Mouse (Mus musculus) kidney, adult 11 months (tissue): ENCODE results near the gene Ahctf1.
"Not testable (repeated sequence)": the region's sequence is repeated elsewhere in the genome, so short reads cannot be mapped to it uniquely, and the experiment has no call there.

Source experiments
- DNase-seq: peaks from one replicate; pipeline ENCODE4 v3.0.0; 2022

Gene Ahctf1

GRCm38 (mm10) chr1:179803513-179804139 lies at the start of gene Ahctf1:
Ahctf1 (minus strand) TSS chr1:179803680.
- peak; percentile 99 for DNase-seq

DNA sequence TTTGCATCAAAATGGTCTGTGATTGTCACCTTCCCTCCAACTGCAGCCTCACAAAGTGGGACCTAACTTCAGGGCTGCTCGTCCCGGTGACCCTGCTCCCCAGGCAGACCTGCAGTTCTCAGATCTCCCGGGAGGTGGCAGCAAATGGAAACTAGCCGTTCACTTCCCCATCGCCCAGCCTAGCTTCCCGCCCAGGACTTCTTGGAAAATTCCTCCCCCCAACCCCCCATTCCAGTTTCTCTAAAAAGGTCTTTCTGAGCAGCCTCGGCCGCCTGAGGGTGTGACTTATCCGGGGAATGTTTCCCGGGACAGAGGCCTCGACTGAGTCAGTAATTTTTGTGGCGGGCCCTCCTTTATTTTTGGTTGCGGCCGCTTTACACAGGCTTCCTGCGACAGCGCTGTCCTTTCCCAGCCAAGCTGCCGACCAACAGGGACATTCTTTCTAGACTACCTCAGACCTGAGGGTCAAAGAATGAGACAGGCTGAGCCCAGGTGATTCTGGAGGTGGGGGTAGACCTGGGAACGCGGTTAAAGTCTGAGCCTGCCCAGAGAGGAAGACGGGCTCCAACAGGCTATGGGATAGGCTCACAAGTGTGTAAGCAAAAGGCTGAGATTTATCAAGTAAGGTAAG lies 44.4 kb upstream of the Ahctf1 start:
- peak; percentile 76 for DNase-seq

GRCm38 (mm10) chr1:179847173-179847572 lies 43.7 kb upstream of the Ahctf1 start:
- no peak for DNase-seq

DNA sequence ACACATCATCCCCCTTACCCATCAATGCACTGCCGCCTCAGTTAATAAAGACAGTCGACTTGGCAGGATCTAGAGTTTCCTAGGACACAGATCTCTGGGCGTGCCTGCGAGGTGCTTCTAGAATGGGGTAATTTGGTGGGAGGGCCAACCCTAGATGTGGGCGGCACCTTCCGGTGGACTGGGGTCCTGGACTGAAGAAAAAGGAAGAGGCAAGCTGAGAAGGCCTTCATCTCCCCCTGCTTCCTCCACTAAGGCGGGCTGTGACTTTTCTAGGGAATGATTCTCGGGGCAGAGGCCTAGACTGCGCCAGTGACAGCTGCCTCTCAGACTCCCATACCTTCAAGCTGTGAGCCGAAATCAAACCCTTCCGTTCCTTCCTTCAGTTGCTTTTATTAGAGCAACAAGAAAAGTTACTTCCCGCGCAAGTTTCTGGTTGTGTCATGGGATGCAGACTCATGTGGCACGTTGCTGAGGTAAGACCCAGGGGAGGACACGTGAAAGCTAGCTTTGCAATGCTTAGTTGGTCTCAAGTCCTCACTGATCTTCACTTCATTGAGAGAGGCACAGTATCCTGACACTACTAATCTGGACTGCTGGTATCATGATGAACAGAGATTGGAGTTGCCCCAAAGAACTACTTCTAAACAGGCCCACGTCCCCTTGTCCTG lies 42.5 kb upstream of the Ahctf1 start:
- DNase-seq: no peak

- DNase-seq: peak; percentile 67
Measured at GRCm38 (mm10) chr1:179844894-179845293, 41.4 kb upstream of the Ahctf1 start.

GRCm38 (mm10) chr1:179843981-179844380 lies 40.5 kb upstream of the Ahctf1 start:
- no peak for DNase-seq

- no peak for DNase-seq
Measured at GRCm38 (mm10) chr1:179842568-179842967, 39.1 kb upstream of the Ahctf1 start.

DNA sequence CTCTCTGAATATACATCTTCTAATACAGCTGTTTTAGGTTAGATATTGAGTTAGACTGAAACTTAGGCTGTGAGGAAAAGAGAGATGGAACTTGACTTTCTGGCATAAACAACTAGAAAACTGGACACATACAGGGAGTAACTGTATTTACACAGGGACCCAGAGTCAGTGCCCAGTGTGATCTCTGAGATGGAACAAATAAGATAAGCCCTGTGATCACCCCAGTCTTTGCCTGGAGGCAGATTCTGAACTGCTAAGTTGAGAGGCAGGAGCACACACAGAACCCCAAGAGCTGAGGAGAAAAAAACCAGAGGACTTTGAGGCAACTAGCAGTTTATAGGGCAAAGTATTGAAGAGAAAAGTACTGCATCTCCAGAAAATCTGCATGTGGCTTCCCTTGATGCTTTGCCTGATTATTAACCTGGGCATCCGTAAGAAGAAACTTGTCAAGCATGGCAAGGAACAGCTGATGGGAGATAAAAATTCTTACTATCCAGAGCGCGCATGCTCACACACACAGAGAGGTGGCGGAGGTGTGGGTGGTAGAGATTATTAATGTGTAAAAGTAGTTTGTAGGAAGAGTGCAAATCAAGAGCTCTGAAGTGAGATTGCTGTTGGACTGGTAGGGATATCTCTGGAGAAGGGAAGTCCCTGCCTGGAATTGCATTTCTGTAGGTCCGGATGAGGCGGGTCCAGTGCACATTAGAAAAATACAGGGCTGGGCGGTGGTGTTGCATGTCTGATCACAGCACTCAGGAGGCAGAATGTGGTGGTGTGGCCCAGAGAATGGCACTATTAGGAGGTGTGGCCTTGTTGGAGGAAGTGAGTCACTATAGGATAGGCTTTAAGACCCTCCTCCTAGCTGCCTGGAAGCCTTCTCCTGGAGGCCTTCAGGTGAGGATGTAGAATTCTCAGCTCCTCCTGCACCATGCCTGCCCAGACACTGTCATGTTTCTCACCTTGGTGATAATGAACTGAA lies 33.2 kb upstream of the Ahctf1 start:
- peak; percentile 43 for DNase-seq

DNA sequence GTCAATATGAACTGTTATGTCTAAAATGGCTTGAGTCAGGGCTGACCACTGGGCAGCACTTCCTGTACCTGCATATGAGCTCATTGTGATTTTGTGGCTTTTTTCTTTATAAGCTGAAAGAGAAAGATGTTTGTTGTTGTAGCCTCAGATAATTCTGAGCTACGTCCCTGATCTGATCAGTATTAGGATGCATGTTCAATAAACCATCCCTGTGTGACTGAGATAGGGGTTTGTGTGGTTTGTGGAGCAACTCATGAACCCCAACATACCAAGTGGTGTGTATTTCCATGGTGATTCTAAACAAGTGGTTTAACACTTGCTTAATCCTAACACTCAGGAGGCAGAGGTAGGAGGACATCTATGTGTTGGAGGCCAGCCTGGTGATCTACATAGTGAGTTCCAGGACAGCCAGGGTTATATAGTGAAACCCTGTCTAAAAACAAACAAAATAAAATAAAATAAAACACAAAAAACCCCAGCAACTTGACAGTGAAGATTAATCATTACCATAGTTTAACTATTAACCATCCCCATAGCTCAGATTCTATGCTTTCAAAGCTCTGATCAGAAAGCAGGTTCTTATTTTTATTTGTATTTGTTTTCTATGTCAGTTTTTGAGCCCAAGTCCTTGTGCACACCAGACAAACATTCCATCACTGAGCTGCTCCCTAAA lies 32.4 kb upstream of the Ahctf1 start:
- no peak for DNase-seq

GRCm38 (mm10) chr1:179833596-179833995 lies 30.1 kb upstream of the Ahctf1 start:
- no peak for DNase-seq

- DNase-seq: no peak
Measured at GRCm38 (mm10) chr1:179832710-179833240, 29.3 kb upstream of the Ahctf1 start.

DNA sequence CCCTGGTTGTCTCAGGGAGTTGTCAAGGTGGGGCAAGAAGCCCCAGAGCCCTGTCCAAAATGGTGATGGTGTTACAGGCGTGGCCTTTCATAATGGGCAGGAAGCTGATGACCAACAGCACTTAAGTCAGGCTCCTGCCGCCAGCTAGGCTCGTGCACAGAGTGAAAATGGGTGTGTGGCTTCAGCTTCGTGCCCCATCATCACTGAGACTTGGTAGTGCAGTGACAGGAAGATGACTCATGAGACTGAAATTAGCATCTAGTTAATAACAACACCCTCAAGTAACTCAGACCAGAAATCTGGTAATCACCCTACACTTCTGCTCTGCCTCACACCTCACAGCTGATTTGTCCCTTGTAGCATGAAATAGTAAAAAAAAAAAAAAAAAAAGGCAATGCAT lies 25.4 kb upstream of the Ahctf1 start:
- DNase-seq: no peak

DNA sequence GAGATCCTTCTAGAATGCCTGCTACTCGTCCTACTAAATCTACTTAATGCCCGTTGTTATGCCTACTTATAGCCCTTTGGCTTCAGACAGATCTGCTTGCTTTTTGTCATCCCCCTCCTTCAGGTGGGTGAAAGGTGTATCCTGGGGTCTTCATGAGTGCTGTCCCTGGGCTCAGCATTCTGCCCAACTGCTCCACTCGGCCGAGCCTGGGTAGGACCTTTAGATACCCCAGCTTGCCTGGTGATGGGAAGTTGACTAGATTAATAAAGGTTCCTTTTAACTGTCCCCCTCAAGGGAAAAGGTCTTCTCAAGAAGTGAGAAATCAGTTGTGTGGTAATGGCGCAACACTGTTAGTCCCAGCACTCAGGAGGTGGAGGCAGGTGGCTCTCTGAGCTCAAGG lies 24.6 kb upstream of the Ahctf1 start:
- DNase-seq: no peak

GRCm38 (mm10) chr1:179824549-179824948 lies 21.1 kb upstream of the Ahctf1 start:
- DNase-seq: no peak

- DNase-seq: not testable (repeated sequence)
Measured at GRCm38 (mm10) chr1:179818490-179819278, 15.2 kb upstream of the Ahctf1 start.

- DNase-seq: no peak
Measured at GRCm38 (mm10) chr1:179814616-179815015, 11.1 kb upstream of the Ahctf1 start.

- no peak for DNase-seq
Measured at GRCm38 (mm10) chr1:179813385-179813784, 9.9 kb upstream of the Ahctf1 start.

DNA sequence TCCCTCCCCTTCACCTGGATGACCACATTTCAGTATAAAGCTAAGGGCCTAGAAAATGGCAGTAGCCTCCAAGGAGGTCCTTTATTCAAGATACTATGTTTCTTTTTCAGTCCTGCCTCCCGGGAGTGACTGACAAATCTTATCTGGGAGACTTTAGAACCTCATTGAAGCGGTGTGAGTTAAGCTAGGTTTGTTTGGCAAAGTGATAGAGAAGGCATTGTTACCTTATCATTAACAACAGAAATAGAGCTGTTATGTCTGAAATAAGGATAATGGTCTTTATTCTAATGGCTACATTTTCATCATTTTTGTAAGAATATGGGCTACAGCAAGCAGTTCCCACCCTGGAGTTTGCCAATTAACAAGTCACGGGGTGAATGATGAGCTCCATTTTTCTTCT lies 4.8 kb upstream of the Ahctf1 start:
- DNase-seq: no peak

GRCm38 (mm10) chr1:179807468-179807867 lies 4.0 kb upstream of the Ahctf1 start:
- no peak for DNase-seq

DNA sequence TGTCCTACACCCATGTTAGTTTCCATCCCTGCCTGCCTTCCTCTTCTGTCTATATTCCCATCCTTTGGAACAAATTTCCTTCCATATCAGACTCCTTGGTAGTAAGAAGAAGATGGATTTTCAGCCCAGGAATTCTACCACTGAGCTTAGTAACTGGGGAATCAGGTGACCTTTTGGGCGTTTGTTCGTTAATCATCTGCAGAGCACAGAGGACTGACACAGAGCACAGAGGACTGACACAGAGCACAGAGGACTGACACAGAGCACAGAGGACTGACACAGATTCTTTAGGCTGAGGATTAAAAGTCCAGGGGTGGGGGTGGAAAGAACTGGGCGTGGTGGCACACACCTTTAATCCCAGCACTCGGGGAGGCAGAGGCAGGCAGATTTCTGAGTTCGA lies 2.3 kb upstream of the Ahctf1 start:
- DNase-seq: peak; percentile 62

DNA sequence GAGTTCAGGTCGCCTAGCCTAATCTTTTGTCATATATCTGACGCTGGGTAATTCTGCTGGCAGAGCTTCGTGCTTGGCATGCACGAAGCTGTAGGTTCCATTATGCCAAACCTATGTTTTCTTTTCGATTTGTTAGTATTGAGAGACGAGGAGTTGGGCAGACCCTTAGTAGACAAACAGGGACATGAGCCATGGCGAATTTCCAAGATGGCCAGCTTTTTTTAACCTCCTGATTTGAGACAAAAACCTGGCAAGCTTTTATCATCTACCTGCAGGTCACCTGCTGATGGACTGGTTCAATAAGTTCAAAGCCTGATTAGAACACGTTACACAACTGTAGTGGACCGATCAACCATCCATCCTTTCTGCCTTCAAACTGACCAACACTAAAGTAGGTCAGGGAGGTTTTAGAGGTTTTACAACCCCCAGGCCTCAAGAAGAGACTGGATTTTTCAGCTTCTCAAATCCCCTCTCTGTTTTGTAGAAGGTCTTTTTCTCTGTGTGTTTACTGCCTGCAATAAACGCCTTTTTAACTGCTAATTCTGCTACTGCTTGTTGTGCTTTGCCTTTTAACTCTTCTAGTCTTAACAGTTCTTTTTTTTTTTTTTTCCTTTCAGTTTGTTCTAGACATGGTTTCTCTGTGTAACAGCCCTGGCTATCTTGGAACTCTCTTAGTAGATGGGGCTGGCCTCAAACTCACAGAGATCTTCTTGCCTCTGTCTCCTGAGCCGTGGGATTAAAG lies 831 bp upstream of the Ahctf1 start:
- no peak for DNase-seq
